Mouse (Mus musculus): ENCODE data around the gene Olfr731. TPM values are rescaled to one million over a fixed set of nuclear protein-coding genes. Genes with fewer than 3 reads are reported as not detected.

Gene Olfr731
- not detected for total RNA-seq (2021)

GRCm38 (mm10) chr14:50241766-50242165 is at the start of gene Olfr731:
TSS of gene Olfr731 (minus strand) at chr14:50241866.
- intact Hi-C loops (cut with DNase I) = no loop called here
- no peak for DNase-seq (ENCODE audit: low spot score)

GRCm38 (mm10) chr14:50284106-50284505 is 42.4 kb upstream of the Olfr731 start, which contains the start of gene Olfr732:
TSS of gene Olfr732 (minus strand) at chr14:50284206.
- intact Hi-C loops (cut with DNase I) = no loop called here

GRCm38 (mm10) chr14:50188098-50188497 is 53.6 kb downstream of the Olfr731 start, which contains the start of gene Olfr730:
TSS of gene Olfr730 (minus strand) at chr14:50188198.
- DNase-seq (ENCODE audit: low spot score) = no peak
- intact Hi-C loops (cut with DNase I) = no loop called here

More at GRCm38 (mm10) chr14:50284106-50284505, 42.4 kb upstream of the Olfr731 start, which contains the start of gene Olfr732:
- DNase-seq (ENCODE audit: low spot score) = no peak

Other genes with a start within 250 kb of the Olfr731 start
- not detected for gene Olfr725, start 201.5 kb downstream of the Olfr731 start, total RNA-seq (2021)
- gene Olfr726, start 150.9 kb downstream of the Olfr731 start, total RNA-seq (2021) = not detected
- gene Olfr727, start 118.7 kb downstream of the Olfr731 start, total RNA-seq (2021) = not detected
- not detected for gene Olfr728, start 99.2 kb downstream of the Olfr731 start, total RNA-seq (2021)
- not detected for gene Olfr729, start 89.0 kb downstream of the Olfr731 start, total RNA-seq (2021)
- gene Olfr730, start 53.7 kb downstream of the Olfr731 start, total RNA-seq (2021) = not detected
- gene Olfr732, start 42.3 kb upstream of the Olfr731 start, total RNA-seq (2021) = not detected
- gene Olfr733, start 59.7 kb upstream of the Olfr731 start, total RNA-seq (2021) = not detected
- gene Olfr734, start 84.9 kb upstream of the Olfr731 start, total RNA-seq (2021) = not detected
- gene Olfr735, start 107.0 kb upstream of the Olfr731 start, total RNA-seq (2021) = not detected
- not detected for gene Tlr11, start 116.0 kb upstream of the Olfr731 start, total RNA-seq (2021)
- not detected for gene Olfr736, start 139.3 kb upstream of the Olfr731 start, total RNA-seq (2021)
- gene Olfr738, start 165.7 kb upstream of the Olfr731 start, total RNA-seq (2021) = not detected
- gene Olfr739, start 176.8 kb upstream of the Olfr731 start, total RNA-seq (2021) = not detected
- not detected for gene Olfr740, start 203.7 kb upstream of the Olfr731 start, total RNA-seq (2021)
- not detected for gene Olfr741, start 230.9 kb upstream of the Olfr731 start, total RNA-seq (2021)